Mouse (Mus musculus) brown adipose tissue, adult 24 weeks (tissue): Measurements from ENCODE around the gene Stag3. TPM values are rescaled to one million over a fixed set of nuclear protein-coding genes. Genes with fewer than 3 reads are reported as not detected.

Experiments
- H3K27ac ChIP-seq: fragments of 200-500 bp; replicated peaks from 2 replicates; pipeline ENCODE4 v1.5.1; 2012; ENCODE audit warnings: low read depth, mild to moderate bottlenecking, low read length
- H3K4me1 ChIP-seq: fragments of 200-500 bp; 2 replicates; pipeline ENCODE4 v1.6.1; 2012; ENCODE audit warnings: low read length, mixed read lengths; ENCODE audit not compliant: control insufficient read depth, insufficient read depth, insufficient read length
- H3K4me3 ChIP-seq: fragments of 200-500 bp; 2 replicates; pipeline ENCODE4 v1.5.1; 2012; ENCODE audit warnings: low read depth, mild to moderate bottlenecking, low read length, moderate library complexity; ENCODE audit not compliant: insufficient read depth
- polyA plus RNA-seq: library from polyadenylated mRNA; stranded (reverse); fragments of >200 nt; gene quantifications from 2 replicates; pipeline ENCODE4 v1.2.4, GENCODE M21; 2012; ENCODE audit not compliant: missing spikeins, insufficient read depth, insufficient read length

Gene Stag3
- polyA plus RNA-seq, 1 experiment = not detected

DNA sequence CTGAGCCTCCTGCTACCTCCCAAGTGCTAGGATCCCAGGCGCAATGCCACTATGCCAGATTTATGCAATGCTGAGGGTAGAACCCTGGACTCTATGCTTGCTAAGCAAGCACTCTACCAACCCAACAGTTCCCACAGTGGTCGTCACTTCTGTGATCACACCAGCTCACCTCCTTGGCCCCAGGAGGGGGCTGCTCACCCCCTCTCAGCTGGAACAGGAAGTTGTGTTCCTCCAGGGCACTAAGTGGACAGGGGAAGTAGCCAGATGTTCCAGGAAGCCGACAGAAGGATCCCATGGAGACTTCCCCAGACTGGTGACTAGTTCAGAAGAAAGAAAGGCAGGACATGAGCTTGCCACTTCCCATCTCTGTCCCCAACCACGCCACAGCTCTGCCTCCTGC is 18.0 kb upstream of the Stag3 start:
- H3K27ac ChIP-seq = 0 out of 2 replicates have a peak overlapping the region, but pooled peaks have one; percentile 9
- H3K4me1 ChIP-seq = no peaks in the 10 kb centered on the region
- H3K4me3 ChIP-seq = peak overlapping the region; percentile 75

DNA sequence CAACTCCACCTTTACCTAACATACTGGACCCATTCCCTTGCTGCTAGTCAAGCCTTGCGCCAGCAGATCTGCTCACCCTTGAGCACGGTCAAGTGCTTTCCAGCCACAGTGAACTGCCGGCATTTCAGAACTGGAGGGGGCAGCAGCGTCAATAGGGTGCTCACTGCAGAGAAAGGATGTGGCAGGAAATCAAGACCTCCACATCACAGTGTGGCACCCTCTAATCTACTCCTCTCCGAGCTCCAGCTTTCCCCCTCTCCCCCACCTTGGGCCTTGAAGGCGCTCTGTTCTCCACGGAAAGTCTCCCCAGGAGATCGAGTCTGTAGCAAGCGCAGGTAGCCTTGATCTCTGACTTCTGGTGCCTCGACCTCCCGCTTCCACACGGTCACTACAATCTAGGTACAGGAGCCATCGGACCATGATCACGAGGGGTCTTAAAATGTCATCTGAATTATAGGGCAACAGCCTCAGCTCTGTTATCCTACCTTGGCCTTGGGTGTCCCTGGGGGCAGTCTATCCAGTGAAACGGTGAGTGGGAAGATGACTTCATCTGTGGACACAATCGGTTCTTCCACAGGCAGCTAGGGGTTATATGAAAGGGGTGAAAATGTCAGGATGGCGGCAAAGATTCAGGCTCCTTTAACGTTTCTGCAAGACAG is 17.3 kb upstream of the Stag3 start:
- Histone ChIP-seq H3K4me1 (no peaks in the 10 kb centered on the region), H3K4me3 (peak overlapping the region; percentile 75), H3K27ac (peak overlapping the region; percentile 9; the same call in 1 of the 2 replicates)

- Histone ChIP-seq H3K4me1 (no peaks in the 10 kb centered on the region), H3K27ac (peak within 1 kb of the TSS; percentile 54), H3K4me3 (peak within 1 kb of the TSS; percentile 75)
Observed at GRCm38 (mm10) chr5:138263260-138264206, 16.5 kb upstream of the Stag3 start, which contains the start of gene BC037034. Gene BC037034 (minus strand): TSS chr5:138264033.

DNA sequence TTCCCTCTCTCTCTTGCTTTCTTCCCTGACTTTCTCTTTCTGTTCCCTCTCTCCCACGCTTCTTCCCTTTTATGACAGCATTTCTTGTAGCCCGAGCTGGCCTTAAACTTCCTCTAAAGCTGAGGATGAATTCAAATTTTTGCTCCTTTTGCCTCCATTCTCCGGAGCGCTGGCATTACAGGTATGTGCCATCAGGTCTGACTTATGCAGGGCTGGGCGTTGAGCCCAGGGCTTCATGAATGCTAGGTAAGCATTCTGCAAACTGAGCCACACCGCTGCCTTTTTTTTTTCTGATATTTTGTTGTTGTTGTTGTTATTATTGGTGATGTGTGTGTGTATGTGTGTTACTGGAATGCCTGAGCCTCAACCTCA is 15.8 kb upstream of the Stag3 start:
- peak overlapping the region; percentile 75 for H3K4me3 ChIP-seq
- no peaks in the 10 kb centered on the region for H3K4me1 ChIP-seq
- no peak overlapping the region for H3K27ac ChIP-seq

DNA sequence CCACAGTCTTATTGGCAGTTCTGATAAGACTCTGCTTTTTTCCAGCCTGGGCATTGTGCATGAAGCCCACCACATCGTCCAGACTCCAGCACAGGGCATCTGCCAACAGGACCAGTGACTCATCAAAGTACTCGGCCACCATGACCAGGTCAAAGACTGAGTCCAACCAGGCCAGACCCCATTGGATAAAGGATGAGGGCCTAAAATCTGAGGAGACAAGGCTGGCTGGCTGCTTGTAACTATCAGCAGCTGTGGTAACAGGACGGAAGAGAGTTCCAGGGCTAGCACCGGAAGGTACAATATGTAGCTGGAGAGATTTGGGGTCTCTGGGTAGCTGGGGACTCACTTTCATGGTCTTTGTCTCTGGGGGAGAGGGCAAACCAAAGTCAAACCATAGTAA is 14.3 kb upstream of the Stag3 start:
- Histone ChIP-seq H3K27ac (no peak overlapping the region), H3K4me3 (no peak overlapping the region)

GRCm38 (mm10) chr5:138267114-138267513 is 12.9 kb upstream of the Stag3 start:
- H3K4me1 ChIP-seq = no peaks in the 10 kb centered on the region
- no peak overlapping the region for H3K27ac ChIP-seq
- no peak overlapping the region for H3K4me3 ChIP-seq

More for the DNA sequence above, 14.3 kb upstream of the Stag3 start:
- no peaks in the 10 kb centered on the region for H3K4me1 ChIP-seq

- no peaks in the 10 kb centered on the region for H3K4me1 ChIP-seq
- H3K4me3 ChIP-seq = no peak overlapping the region
- no peak overlapping the region for H3K27ac ChIP-seq
Observed at GRCm38 (mm10) chr5:138268980-138269379, 11.1 kb upstream of the Stag3 start.

- Histone ChIP-seq H3K27ac (no peak overlapping the region), H3K4me1 (no peaks in the 10 kb centered on the region), H3K4me3 (no peak overlapping the region)
Observed at GRCm38 (mm10) chr5:138271232-138271631, 8.8 kb upstream of the Stag3 start.

DNA sequence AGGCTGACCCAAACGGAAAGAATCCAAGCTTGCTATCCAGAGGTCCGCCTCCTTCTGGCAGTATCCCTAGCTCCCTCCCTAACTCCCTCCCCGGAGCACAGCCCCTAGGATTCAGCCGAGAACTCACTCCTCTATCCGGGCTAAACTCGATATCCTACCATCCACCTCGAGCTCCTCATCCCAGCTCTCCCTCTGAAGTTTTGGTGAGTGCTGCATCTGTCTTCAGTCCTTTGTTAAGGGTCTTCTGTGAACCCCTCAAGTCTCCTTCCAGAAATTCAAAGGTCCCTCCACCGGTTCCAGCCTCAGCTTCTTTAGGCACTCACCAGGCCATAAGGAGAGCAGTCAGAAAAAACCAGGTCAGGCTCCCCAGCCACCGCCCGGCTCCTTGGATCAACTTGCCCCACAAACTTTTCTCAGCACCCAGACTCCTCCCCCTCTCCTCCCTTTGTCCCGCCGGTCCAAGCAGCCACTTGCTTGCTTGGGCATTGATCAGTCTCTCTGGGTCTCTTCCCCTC is 7.6 kb upstream of the Stag3 start, which contains the start of gene Gal3st4:
Gal3st4 (minus strand) TSS at position 432 of the 515 bp plus-strand sequence.
- no peaks in the 10 kb centered on the region for H3K4me1 ChIP-seq
- H3K27ac ChIP-seq = no peak within 1 kb of the TSS
- H3K4me3 ChIP-seq = no peak within 1 kb of the TSS

DNA sequence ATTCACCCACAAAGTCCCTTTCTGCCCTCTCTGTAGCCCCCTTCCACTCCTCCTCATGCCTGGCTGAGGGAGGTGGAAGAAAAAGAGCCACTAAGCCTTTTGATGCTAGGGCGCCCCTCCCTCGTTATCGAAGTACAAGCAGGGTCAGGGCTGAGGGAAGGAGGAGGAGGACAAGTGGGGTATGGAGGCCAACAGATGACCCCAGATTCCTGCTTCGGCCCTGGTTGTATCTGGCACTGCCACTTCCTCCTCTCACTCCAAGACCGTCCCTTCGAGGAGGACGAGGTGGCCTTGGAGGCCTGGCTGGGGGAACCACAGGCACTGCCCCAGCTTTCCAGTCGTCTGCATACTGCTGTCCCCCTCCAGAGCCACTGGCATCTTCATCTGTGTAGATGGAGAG is 5.9 kb upstream of the Stag3 start:
- Histone ChIP-seq H3K27ac (no peak overlapping the region), H3K4me3 (no peak overlapping the region), H3K4me1 (no peaks in the 10 kb centered on the region)

DNA sequence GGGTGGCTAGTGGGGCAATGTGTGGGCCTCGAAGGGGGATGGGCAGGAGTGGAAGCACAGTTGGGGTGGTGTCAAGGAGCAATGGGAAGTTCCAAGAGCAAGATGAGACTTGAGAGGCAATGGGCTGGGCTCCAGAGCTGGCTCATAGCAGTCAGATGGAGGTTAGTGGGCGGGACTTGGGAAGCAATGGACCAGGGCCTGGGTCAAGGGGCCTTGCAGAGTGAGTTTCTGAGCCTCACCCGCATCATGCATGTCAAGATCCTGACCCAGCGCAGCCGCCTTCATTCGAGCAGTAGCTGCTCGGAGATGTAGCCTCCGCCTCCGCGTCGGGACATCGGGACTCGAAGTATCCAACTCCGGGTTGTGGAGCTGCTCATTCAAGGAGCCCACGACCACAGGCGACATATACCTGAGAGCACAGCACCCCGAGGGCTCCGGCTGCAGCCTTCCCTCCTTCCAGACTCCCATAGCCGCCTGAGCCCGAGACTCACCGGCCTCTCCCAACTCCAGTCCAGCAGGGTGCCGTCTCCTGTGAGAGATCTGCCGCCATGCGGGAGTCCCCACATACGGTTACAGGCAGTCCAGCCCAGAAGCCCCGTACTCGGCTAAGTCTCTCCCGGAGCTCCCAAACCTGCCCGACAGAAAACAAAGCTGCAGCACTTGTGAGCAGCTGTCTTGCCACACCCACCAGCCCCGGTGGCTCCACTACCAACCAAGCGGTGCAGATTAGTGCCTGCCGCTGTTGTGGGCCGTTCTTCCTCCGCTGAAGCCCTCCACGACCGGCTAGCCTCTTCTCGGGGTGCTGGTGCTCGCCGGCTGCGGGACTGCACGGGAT is 4.6 kb upstream of the Stag3 start:
- Histone ChIP-seq H3K27ac (no peak overlapping the region), H3K4me3 (no peak overlapping the region), H3K4me1 (no peaks in the 10 kb centered on the region)

DNA sequence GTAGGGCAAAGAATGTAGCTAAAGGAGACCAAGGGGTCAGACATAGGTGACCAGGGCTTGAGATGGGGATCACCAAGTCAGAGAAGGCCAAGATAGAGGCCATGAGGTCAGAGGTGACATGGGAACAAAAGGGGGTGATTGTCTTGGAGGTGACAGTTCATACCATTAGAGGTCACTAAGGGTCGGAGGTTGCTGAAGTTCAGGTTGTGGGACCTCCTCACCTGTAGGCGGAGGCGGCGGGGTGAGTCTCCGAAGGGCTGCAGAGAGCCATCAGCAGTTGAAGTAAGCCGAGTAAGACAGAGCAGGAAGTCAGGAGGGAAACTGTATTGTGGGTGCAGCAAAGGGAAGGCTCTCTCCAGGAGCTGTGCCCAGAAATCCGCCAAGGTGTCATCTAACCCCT is 2.0 kb upstream of the Stag3 start:
- H3K4me3 ChIP-seq = no peak overlapping the region
- H3K27ac ChIP-seq = no peak overlapping the region
- no peaks in the 10 kb centered on the region for H3K4me1 ChIP-seq

GRCm38 (mm10) chr5:138280425-138280768 is 357 bp downstream of the Stag3 start:
- peak overlapping the region; percentile 52 for H3K4me3 ChIP-seq
- no peak overlapping the region for H3K27ac ChIP-seq
- no peaks in the 10 kb centered on the region for H3K4me1 ChIP-seq

DNA sequence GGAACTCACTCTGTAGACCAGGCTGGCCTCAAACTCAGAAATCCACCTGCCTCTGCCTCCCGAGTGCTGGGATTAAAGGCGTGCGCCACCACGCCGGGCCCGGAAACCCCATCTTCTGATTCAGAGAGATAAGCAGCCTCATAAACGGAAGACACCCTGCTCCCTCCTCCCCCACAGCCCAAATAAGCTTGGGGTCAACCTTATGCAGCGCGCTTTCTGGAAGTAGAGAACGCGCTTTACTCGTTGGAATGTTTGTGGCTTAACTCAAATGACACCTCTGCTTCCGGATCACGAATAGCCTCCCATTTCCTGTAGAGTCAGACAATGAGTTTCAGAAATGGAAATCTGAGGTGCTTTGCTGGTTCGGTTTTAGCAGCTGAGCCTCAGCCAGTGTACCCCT is 789 bp downstream of the Stag3 start:
- no peaks in the 10 kb centered on the region for H3K4me1 ChIP-seq
- no peak overlapping the region for H3K27ac ChIP-seq
- no peak overlapping the region for H3K4me3 ChIP-seq

DNA sequence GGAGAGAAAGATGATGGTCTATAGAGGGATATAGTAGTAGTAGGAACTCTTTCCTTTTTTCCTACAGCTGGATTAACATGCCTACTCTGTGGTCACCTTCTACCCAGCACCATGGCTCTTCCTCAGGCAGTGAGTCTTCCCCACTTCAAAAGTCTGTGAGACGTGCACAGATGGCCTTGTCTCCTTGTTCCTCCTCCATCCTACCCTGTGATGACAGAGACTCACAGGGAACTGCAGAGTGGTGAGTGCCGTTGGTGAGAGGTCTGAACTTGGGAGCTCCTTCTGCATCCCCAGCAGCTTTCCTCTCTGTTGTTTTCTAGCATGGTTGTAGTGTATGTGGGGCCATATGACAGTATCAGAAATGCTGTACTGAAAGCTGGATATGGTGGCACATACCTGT is 1.8 kb downstream of the Stag3 start:
- Histone ChIP-seq H3K4me1 (no peaks in the 10 kb centered on the region), H3K4me3 (no peak overlapping the region), H3K27ac (no peak overlapping the region)
